Mouse (Mus musculus) liver, adult (tissue): ENCODE measurements around the gene Top3a.

Experiments
- GATA4 ChIP-seq: IDR thresholded peaks from 2 replicates; pipeline ENCODE4 v1.6.1; 2014; ENCODE audit warnings: mild to moderate bottlenecking, low read length; ENCODE audit not compliant: insufficient replicate concordance

Gene Top3a

DNA sequence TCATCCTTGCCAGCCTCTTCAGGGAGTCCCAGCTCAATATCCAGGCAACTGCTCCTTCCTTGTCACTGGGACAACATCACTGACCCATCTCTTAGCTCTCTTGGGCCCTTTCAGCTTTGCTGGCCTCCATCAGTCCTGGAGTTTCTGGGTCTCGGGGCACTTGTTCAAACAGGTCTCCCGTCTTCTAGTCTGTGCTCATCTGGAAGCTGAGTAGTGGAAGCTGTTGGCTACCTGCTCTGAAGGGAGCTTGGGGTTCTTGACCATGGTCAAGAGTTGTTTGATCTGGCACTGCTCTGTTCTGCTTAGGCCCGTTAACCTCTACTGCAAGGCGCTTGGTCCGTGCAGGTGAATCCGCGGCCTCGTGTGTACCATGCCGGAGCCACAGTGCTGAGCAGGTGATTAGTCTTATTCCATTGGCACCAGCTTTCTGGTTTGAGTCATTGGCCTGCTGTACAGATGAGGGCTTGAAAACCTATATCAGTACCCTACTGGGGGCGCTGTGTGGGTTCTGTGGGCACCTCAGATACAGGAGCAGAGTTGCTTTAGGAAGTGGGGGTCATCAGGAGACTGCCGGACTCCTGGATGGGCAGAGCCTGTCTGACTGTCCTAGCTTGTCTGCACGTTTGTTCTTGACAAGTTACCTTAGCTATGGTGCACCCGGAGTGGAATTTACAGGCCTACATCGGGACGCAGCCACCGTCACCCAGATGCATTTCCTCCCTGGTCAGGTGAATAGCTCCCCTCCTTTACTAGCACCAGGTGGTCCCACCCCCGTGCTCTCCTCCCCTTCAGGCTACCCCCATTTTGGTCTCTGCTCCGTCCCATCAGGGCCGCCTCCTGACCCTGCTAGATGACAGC is 72.9 kb downstream of the Top3a start:
- TF ChIP-seq GATA4 = no peak

GRCm38 (mm10) chr11:60703131-60703530 is 74.0 kb downstream of the Top3a start:
- no peak for TF ChIP-seq GATA4

DNA sequence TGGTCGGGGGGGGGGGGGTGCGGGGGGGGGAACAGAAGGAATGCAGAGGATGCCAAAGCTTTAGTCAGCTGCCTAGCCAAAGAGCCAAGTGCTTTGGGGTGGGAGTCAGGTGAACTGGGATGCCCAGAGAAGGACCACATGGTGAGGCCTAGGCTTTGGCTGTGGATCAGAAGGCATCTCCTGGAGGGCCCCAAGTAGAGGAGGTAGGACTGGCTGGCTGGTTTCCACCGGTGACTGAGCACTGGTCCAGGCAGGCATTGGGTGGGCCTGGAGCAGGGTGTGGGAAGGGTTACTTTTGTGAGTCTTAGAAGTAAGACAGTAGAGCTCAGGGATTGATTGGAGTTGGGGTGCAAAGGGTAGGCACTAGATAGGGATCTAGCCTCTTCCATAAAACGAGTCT is 75.6 kb downstream of the Top3a start:
- TF ChIP-seq GATA4 = no peak

DNA sequence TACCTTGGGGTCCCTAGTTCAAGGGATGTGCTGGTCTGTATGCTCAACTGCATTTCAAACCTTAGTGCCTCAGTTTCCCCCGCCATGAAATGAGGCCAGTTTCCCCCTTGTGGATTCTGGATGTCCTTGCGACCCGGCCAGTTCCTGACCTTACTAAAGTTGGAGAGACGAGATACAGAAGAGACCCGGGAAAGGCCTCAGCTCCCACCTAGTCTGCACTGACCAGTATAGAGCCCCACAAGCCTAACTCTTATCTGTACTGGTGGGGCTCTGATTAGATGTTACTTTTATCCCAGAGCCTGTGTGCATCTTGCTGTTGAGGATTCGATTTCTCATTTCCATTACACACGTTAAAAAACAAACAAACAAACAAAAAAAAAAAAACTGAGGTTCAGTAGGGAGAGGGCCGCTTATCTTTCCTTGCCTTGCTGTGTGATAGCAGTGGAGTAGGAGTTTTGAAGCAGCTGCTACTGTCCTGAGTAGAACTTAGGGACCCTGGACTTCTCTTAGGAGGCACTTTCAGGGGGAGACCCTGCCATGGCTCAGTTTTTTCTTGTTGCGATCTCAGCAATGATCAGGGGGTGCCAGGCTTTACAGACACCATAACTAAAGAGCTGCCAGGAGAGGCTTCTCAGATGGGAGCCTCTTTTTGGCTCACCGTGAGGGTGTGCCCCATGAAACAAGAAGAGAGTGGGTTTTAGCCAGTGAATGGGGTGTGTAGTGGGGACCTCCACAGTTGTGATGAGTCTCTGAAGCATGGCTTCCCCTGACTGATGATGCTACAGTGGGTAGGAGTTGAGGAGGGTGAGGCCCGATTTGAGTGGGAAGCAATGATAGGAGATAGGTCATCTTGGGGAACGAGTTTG is 76.6 kb downstream of the Top3a start:
- TF ChIP-seq GATA4 = no peak

DNA sequence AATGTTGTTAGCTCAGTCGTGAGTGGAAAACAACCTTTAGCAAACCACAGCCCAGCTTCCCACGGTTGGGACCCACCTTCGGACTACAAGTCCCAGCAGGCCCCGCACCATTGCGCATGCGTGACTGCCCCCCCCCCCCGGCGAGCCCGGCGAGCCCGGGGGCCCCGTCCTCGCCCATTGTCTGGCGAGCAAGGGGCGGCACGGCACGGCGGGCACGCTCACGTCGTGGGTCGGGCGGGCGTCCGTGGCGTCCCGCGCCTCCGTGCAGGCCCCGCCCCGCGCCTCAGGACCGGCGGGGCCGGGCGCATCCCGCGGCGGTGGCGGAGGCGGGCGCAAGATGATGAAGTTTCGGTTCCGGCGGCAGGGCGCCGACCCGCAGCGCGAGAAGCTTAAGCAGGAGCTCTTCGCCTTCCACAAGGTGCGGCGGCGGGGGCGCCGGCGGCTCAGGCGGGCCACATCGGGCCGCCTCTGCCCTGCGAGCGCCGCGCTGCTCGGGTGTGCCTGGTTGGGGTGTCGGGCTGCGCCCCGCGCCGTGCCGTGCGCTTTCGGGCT is 77.6 kb downstream of the Top3a start, which contains the start of gene Llgl1:
TSS of gene Llgl1 (plus strand) at position 200 of the 552 bp plus-strand sequence.
- TF ChIP-seq GATA4 = no peak

- no peak for TF ChIP-seq GATA4
These were observed 78.2 kb downstream of the Top3a start for GRCm38 (mm10) chr11:60698806-60699523.

DNA sequence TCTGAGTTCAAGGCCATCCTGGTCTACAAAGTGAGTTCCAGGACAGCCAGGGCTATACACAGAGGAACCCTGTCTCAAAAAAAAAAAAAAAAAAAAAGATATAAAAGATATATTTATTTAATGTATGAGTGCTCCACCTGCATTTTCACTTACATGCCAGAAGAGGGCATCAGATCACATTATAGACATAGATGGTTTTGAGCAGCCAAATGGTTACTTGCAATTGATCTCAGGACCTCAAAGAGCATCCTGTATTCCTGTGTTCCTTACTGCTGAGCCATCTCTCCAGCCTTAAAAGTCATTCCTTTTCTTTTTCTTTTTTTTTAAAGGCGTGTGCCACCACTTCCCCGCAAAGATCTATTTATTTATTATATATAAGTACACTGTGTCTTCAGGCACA is 79.6 kb downstream of the Top3a start:
- TF ChIP-seq GATA4 = no peak

DNA sequence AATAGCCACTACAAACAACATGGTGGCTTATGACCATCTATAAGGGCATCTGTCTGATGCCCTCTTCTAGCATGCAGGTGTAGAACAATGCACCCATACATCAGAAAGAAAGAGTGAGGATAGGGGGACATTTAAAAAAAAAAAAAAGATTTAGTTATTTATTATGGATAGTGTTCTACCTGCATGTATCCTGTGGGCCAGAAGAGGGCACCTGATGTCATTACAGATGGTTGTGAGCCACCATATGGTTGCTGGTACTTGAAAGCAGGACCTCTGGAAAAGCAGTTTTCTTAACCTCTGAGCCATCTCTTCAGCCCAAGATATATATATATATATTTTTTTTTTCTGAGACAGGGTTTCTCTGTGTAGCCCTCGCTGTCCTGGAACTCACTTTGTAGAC is 81.0 kb downstream of the Top3a start:
- no peak for TF ChIP-seq GATA4
